Mouse (Mus musculus): Measurements from ENCODE around the gene Bst1. TPM values are rescaled to one million over a fixed set of nuclear protein-coding genes. Genes with fewer than 3 reads are reported as not detected.
A peak's percentile ranks its signal among the peaks of the same experiment; 100 is the strongest.

The Bst1 gene
- total RNA-seq, 2 experiments from 2014 or later: not detected

- DNase-seq (ENCODE audit: low spot score in 2 of 2): no peak
- no peak for TF ChIP-seq CTCF (conservative IDR thresholded peaks at IDR 0.05)
- Histone ChIP-seq H3K4me3 (no peak overlapping the region), H3K27ac (no peak overlapping the region)
Observed at GRCm38 (mm10) chr5:43853096-43853867, 34.6 kb downstream of the Bst1 start.

- no peak for TF ChIP-seq CTCF (conservative IDR thresholded peaks at IDR 0.05)
- no peak for DNase-seq (ENCODE audit: low spot score in 2 of 2)
- Histone ChIP-seq H3K27ac (no peak overlapping the region), H3K4me3 (no peak overlapping the region)
Observed at GRCm38 (mm10) chr5:43853868-43854488, 35.3 kb downstream of the Bst1 start.

GRCm38 (mm10) chr5:43855769-43856168 lies 37.1 kb downstream of the Bst1 start:
- no peak overlapping the region for H3K4me3 ChIP-seq
- DNase-seq (ENCODE audit: low spot score in 2 of 2): no peak
- no peak overlapping the region for H3K27ac ChIP-seq
- TF ChIP-seq CTCF (conservative IDR thresholded peaks at IDR 0.05): no peak

GRCm38 (mm10) chr5:43859663-43860062 lies 41.0 kb downstream of the Bst1 start:
- no peak overlapping the region for H3K4me3 ChIP-seq
- TF ChIP-seq CTCF (conservative IDR thresholded peaks at IDR 0.05): no peak
- H3K27ac ChIP-seq: no peak overlapping the region
- DNase-seq (ENCODE audit: low spot score in 2 of 2): no peak

GRCm38 (mm10) chr5:43860096-43860495 lies 41.4 kb downstream of the Bst1 start:
- no peak for TF ChIP-seq CTCF (conservative IDR thresholded peaks at IDR 0.05)
- Histone ChIP-seq H3K4me3 (no peak overlapping the region), H3K27ac (no peak overlapping the region)
- DNase-seq (ENCODE audit: low spot score in 2 of 2): no peak

GRCm38 (mm10) chr5:43860670-43861431 lies 42.2 kb downstream of the Bst1 start:
- TF ChIP-seq CTCF (conservative IDR thresholded peaks at IDR 0.05): no peak
- Histone ChIP-seq H3K4me3 (no peak overlapping the region), H3K27ac (no peak overlapping the region)
- DNase-seq (ENCODE audit: low spot score in 2 of 2): no peak

- DNase-seq (ENCODE audit: low spot score in 2 of 2): no peak
- H3K27ac ChIP-seq: no peak overlapping the region
- no peak for TF ChIP-seq CTCF (conservative IDR thresholded peaks at IDR 0.05)
- H3K4me3 ChIP-seq: no peak overlapping the region
Observed at GRCm38 (mm10) chr5:43863642-43864041, 45.0 kb downstream of the Bst1 start.

GRCm38 (mm10) chr5:43865316-43865715 lies 46.6 kb downstream of the Bst1 start:
- TF ChIP-seq CTCF (conservative IDR thresholded peaks at IDR 0.05): no peak
- DNase-seq (ENCODE audit: low spot score in 2 of 2): no peak
- Histone ChIP-seq H3K4me3 (no peak overlapping the region), H3K27ac (no peak overlapping the region)

GRCm38 (mm10) chr5:43868253-43868652 lies 49.6 kb downstream of the Bst1 start, which contains the start of gene Cd38:
Gene Cd38 (plus strand): TSS chr5:43868553.
- no peak for DNase-seq (ENCODE audit: low spot score in 2 of 2)
- no peak for TF ChIP-seq CTCF (conservative IDR thresholded peaks at IDR 0.05)
- peak within 1 kb of the TSS; percentile 70 for H3K27ac ChIP-seq
- peak within 1 kb of the TSS; percentile 49 for H3K4me3 ChIP-seq

GRCm38 (mm10) chr5:43868711-43869600 lies 50.3 kb downstream of the Bst1 start:
- no peak for TF ChIP-seq CTCF (conservative IDR thresholded peaks at IDR 0.05)
- DNase-seq (ENCODE audit: low spot score in 2 of 2): peak in 1 of 2 experiments; percentile 28
- Histone ChIP-seq H3K4me3 (peak overlapping the region; percentile 49), H3K27ac (peak overlapping the region; percentile 70)

GRCm38 (mm10) chr5:43871845-43872244 lies 53.2 kb downstream of the Bst1 start:
- Histone ChIP-seq H3K27ac (no peak overlapping the region), H3K4me3 (no peak overlapping the region)
- no peak for DNase-seq (ENCODE audit: low spot score in 2 of 2)
- no peak for TF ChIP-seq CTCF (conservative IDR thresholded peaks at IDR 0.05)

- Histone ChIP-seq H3K27ac (no peak overlapping the region), H3K4me3 (no peak overlapping the region)
- no peak for DNase-seq (ENCODE audit: low spot score in 2 of 2)
- TF ChIP-seq CTCF (conservative IDR thresholded peaks at IDR 0.05): no peak
Observed at GRCm38 (mm10) chr5:43872652-43873051, 54.0 kb downstream of the Bst1 start.
